Mouse (Mus musculus): ENCODE measurements around the gene Sart3. TPM values are rescaled to one million over a fixed set of nuclear protein-coding genes. Genes with fewer than 3 reads are reported as not detected.

The Sart3 gene
- polyA plus RNA-seq, 1 experiment: 10.7 TPM

GRCm38 (mm10) chr5:113764426-113764825 lies 7.9 kb downstream of the Sart3 start:
- H3K27ac ChIP-seq (ENCODE audit: insufficient read depth, low read depth, low read length): no peak overlapping the region
- H3K27me3 ChIP-seq (ENCODE audit: control insufficient read depth, insufficient read depth, low read length): no peaks in the 10 kb centered on the region
- TF ChIP-seq POLR2A (IDR thresholded peaks at IDR 0.05; ENCODE audit: low read depth, low read length) (no peak), CTCF (IDR thresholded peaks at IDR 0.05; ENCODE audit: extremely low read depth, insufficient read length, insufficient replicate concordance, low read depth, low read length) (no peak)
- peaks cover 31% of the 10 kb centered on the region for H3K36me3 ChIP-seq (ENCODE audit: control insufficient read depth, insufficient read depth, low read length)
- H3K4me3 ChIP-seq (ENCODE audit: low read depth, low read length): no peak overlapping the region
- WGBS: 85% methylated on average over 7 of the region's 7 CpGs
- no peaks in the 10 kb centered on the region for H3K4me1 ChIP-seq (ENCODE audit: control insufficient read depth, insufficient read depth, insufficient read length, low read length)

GRCm38 (mm10) chr5:113761585-113761984 lies 10.7 kb downstream of the Sart3 start:
- no peaks in the 10 kb centered on the region for H3K27me3 ChIP-seq (ENCODE audit: control insufficient read depth, insufficient read depth, low read length)
- 82% methylated on average over 2 of the region's 2 CpGs for WGBS
- H3K4me1 ChIP-seq (ENCODE audit: control insufficient read depth, insufficient read depth, insufficient read length, low read length): no peaks in the 10 kb centered on the region
- H3K36me3 ChIP-seq (ENCODE audit: control insufficient read depth, insufficient read depth, low read length): peaks cover 54% of the 10 kb centered on the region
- no peak overlapping the region for H3K27ac ChIP-seq (ENCODE audit: insufficient read depth, low read depth, low read length)
- TF ChIP-seq POLR2A (IDR thresholded peaks at IDR 0.05; ENCODE audit: low read depth, low read length): no peak
- TF ChIP-seq CTCF (IDR thresholded peaks at IDR 0.05; ENCODE audit: extremely low read depth, insufficient read length, insufficient replicate concordance, low read depth, low read length): no peak
- H3K4me3 ChIP-seq (ENCODE audit: low read depth, low read length): no peak overlapping the region

- TF ChIP-seq POLR2A (IDR thresholded peaks at IDR 0.05; ENCODE audit: low read depth, low read length) (no peak), CTCF (IDR thresholded peaks at IDR 0.05; ENCODE audit: extremely low read depth, insufficient read length, insufficient replicate concordance, low read depth, low read length) (no peak)
- peaks cover 86% of the 10 kb centered on the region for H3K36me3 ChIP-seq (ENCODE audit: control insufficient read depth, insufficient read depth, low read length)
- no peak overlapping the region for H3K27ac ChIP-seq (ENCODE audit: insufficient read depth, low read depth, low read length)
- WGBS: 84% methylated on average over 15 of the region's 15 CpGs
- H3K27me3 ChIP-seq (ENCODE audit: control insufficient read depth, insufficient read depth, low read length): no peaks in the 10 kb centered on the region
- no peak overlapping the region for H3K4me3 ChIP-seq (ENCODE audit: low read depth, low read length)
- H3K4me1 ChIP-seq (ENCODE audit: control insufficient read depth, insufficient read depth, insufficient read length, low read length): no peaks in the 10 kb centered on the region
Observed at GRCm38 (mm10) chr5:113755347-113756030, 16.8 kb downstream of the Sart3 start.

GRCm38 (mm10) chr5:113751521-113752157 lies 20.7 kb downstream of the Sart3 start:
- H3K27ac ChIP-seq (ENCODE audit: insufficient read depth, low read depth, low read length): no peak overlapping the region
- no peak for TF ChIP-seq CTCF (IDR thresholded peaks at IDR 0.05; ENCODE audit: extremely low read depth, insufficient read length, insufficient replicate concordance, low read depth, low read length)
- TF ChIP-seq POLR2A (IDR thresholded peaks at IDR 0.05; ENCODE audit: low read depth, low read length): no peak
- H3K36me3 ChIP-seq (ENCODE audit: control insufficient read depth, insufficient read depth, low read length): peaks cover 86% of the 10 kb centered on the region
- H3K4me3 ChIP-seq (ENCODE audit: low read depth, low read length): no peak overlapping the region
- H3K27me3 ChIP-seq (ENCODE audit: control insufficient read depth, insufficient read depth, low read length): no peaks in the 10 kb centered on the region
- no peaks in the 10 kb centered on the region for H3K4me1 ChIP-seq (ENCODE audit: control insufficient read depth, insufficient read depth, insufficient read length, low read length)
- WGBS: 87% methylated on average over 9 of the region's 9 CpGs

- Histone ChIP-seq H3K4me3 (ENCODE audit: low read depth, low read length) (no peak overlapping the region), H3K27ac (ENCODE audit: insufficient read depth, low read depth, low read length) (no peak overlapping the region), H3K36me3 (ENCODE audit: control insufficient read depth, insufficient read depth, low read length) (peaks cover 95% of the 10 kb centered on the region), H3K4me1 (ENCODE audit: control insufficient read depth, insufficient read depth, insufficient read length, low read length) (no peaks in the 10 kb centered on the region), H3K27me3 (ENCODE audit: control insufficient read depth, insufficient read depth, low read length) (no peaks in the 10 kb centered on the region)
- no peak for TF ChIP-seq CTCF (IDR thresholded peaks at IDR 0.05; ENCODE audit: extremely low read depth, insufficient read length, insufficient replicate concordance, low read depth, low read length)
- TF ChIP-seq POLR2A (IDR thresholded peaks at IDR 0.05; ENCODE audit: low read depth, low read length): no peak
- 95% methylated on average over 13 of the region's 13 CpGs for WGBS
Observed at GRCm38 (mm10) chr5:113748556-113749331, 23.6 kb downstream of the Sart3 start.

- TF ChIP-seq POLR2A (IDR thresholded peaks at IDR 0.05; ENCODE audit: low read depth, low read length) (no peak), CTCF (IDR thresholded peaks at IDR 0.05; ENCODE audit: extremely low read depth, insufficient read length, insufficient replicate concordance, low read depth, low read length) (no peak)
- H3K4me3 ChIP-seq (ENCODE audit: low read depth, low read length): no peak overlapping the region
- no peak overlapping the region for H3K27ac ChIP-seq (ENCODE audit: insufficient read depth, low read depth, low read length)
- H3K36me3 ChIP-seq (ENCODE audit: control insufficient read depth, insufficient read depth, low read length): peaks cover 94% of the 10 kb centered on the region
- no peaks in the 10 kb centered on the region for H3K27me3 ChIP-seq (ENCODE audit: control insufficient read depth, insufficient read depth, low read length)
- WGBS: 97% methylated on average over 5 of the region's 5 CpGs
- no peaks in the 10 kb centered on the region for H3K4me1 ChIP-seq (ENCODE audit: control insufficient read depth, insufficient read depth, insufficient read length, low read length)
Observed at GRCm38 (mm10) chr5:113747629-113748028, 24.7 kb downstream of the Sart3 start.

All from small intestine, adult 2 months (tissue).